Mouse (Mus musculus): ENCODE measurements around the gene Rab1a. TPM values are rescaled to one million over a fixed set of nuclear protein-coding genes. Genes with fewer than 3 reads are reported as not detected.
"Not testable (repeated sequence)": the region's sequence is repeated elsewhere in the genome, so short reads cannot be mapped to it uniquely, and the experiment has no call there.

The Rab1a gene
- 49.9 and 69.8 TPM in 2 replicates for polyA plus RNA-seq (2012; rRNA removed)

- WGBS, result under 1% methylated on average over 54 of the region's 54 CpGs
- Histone ChIP-seq H3K4me1 (ENCODE audit: control insufficient read depth, insufficient read depth, low read length) (peaks cover 20% of the 10 kb centered on the region), H3K4me3 (replicated peaks; ENCODE audit: extremely low read depth, low read depth, low read length) (peak within 1 kb of the TSS; percentile 81)
- DNase-seq, result peak; percentile 99
- peak; percentile 99 for TF ChIP-seq POLR2A (IDR thresholded peaks at IDR 0.05; ENCODE audit: borderline replicate concordance, extremely low read depth, low read depth, low read length)
- peak; percentile 46; the same call in 1 of the 2 replicates for TF ChIP-seq CTCF (IDR thresholded peaks at IDR 0.05; ENCODE audit: insufficient read depth, low read length)
These were observed at the start of gene Rab1a for GRCm38 (mm10) chr11:20200713-20201575. Gene Rab1a (plus strand): TSS chr11:20201432.

DNA sequence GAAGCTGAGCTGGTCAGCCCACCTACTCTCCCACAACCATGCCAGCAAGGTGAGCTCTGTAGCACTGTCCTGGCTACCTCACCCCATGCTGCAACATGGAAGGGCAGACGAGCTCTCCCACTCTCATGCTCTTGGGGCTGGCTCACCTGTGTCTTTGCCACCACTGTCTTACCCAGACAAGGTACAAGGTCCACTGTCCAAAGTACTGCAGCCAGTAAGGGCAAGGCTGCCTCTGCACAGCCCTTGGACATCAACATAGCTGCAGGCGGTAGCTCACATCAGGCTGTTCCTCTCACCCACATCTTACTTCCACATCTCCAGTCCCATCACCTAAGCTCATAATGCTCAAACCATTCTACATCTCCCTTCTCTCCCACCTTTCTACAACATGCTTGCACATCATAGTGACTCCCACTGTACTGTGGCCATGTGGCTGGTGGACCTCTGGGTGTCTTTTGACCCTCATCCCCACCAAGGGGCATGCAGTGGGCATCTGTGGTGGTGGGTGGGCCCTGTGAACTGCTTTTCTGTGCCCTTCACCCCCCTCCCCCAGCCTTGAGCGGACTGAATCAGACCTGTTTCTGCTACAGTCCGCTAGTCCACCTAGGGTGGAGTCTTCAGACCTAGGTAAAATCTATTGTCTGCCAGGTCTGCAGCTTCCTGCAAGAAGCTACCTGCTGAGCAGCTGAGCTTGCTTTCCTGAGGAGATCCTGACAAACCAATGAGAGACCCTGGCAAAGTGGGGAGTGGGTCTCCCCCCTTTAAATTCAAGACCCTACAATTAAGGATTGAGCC, 48.9 kb upstream of the Rab1a start:
- Histone ChIP-seq H3K4me1 (ENCODE audit: control insufficient read depth, insufficient read depth, low read length) (no peaks in the 10 kb centered on the region), H3K4me3 (replicated peaks; ENCODE audit: extremely low read depth, low read depth, low read length) (no peak overlapping the region)
- TF ChIP-seq POLR2A (IDR thresholded peaks at IDR 0.05; ENCODE audit: borderline replicate concordance, extremely low read depth, low read depth, low read length) (no peak), CTCF (IDR thresholded peaks at IDR 0.05; ENCODE audit: insufficient read depth, low read length) (no peak)
- 87% methylated on average over 4 of the region's 4 CpGs for WGBS
- DNase-seq, result no peak

GRCm38 (mm10) chr11:20153542-20153941, 47.7 kb upstream of the Rab1a start:
- WGBS, result 92% methylated on average over 5 of the region's 5 CpGs
- not testable (repeated sequence) for H3K4me1 ChIP-seq (ENCODE audit: control insufficient read depth, insufficient read depth, low read length); H3K4me3 ChIP-seq (replicated peaks; ENCODE audit: extremely low read depth, low read depth, low read length); DNase-seq

- H3K4me3 ChIP-seq (replicated peaks; ENCODE audit: extremely low read depth, low read depth, low read length), result no peak overlapping the region
- no peaks in the 10 kb centered on the region for H3K4me1 ChIP-seq (ENCODE audit: control insufficient read depth, insufficient read depth, low read length)
- DNase-seq, result no peak
- TF ChIP-seq POLR2A (IDR thresholded peaks at IDR 0.05; ENCODE audit: borderline replicate concordance, extremely low read depth, low read depth, low read length) (no peak), CTCF (IDR thresholded peaks at IDR 0.05; ENCODE audit: insufficient read depth, low read length) (no peak)
These were observed 42.4 kb upstream of the Rab1a start for GRCm38 (mm10) chr11:20158879-20159278.

GRCm38 (mm10) chr11:20164979-20165867, 36.0 kb upstream of the Rab1a start:
- Histone ChIP-seq H3K4me1 (ENCODE audit: control insufficient read depth, insufficient read depth, low read length) (no peaks in the 10 kb centered on the region), H3K4me3 (replicated peaks; ENCODE audit: extremely low read depth, low read depth, low read length) (no peak overlapping the region)
- no peak for DNase-seq
- WGBS, result 56% methylated on average over 4 of the region's 4 CpGs
- TF ChIP-seq CTCF (IDR thresholded peaks at IDR 0.05; ENCODE audit: insufficient read depth, low read length) (no peak), POLR2A (IDR thresholded peaks at IDR 0.05; ENCODE audit: borderline replicate concordance, extremely low read depth, low read depth, low read length) (no peak)

GRCm38 (mm10) chr11:20165991-20166390, 35.2 kb upstream of the Rab1a start:
- TF ChIP-seq POLR2A (IDR thresholded peaks at IDR 0.05; ENCODE audit: borderline replicate concordance, extremely low read depth, low read depth, low read length), result no peak
- no peak for TF ChIP-seq CTCF (IDR thresholded peaks at IDR 0.05; ENCODE audit: insufficient read depth, low read length)
- DNase-seq, result no peak
- H3K4me1 ChIP-seq (ENCODE audit: control insufficient read depth, insufficient read depth, low read length), result no peaks in the 10 kb centered on the region
- H3K4me3 ChIP-seq (replicated peaks; ENCODE audit: extremely low read depth, low read depth, low read length), result no peak overlapping the region
- 83% methylated on average over 4 of the region's 4 CpGs for WGBS

DNA sequence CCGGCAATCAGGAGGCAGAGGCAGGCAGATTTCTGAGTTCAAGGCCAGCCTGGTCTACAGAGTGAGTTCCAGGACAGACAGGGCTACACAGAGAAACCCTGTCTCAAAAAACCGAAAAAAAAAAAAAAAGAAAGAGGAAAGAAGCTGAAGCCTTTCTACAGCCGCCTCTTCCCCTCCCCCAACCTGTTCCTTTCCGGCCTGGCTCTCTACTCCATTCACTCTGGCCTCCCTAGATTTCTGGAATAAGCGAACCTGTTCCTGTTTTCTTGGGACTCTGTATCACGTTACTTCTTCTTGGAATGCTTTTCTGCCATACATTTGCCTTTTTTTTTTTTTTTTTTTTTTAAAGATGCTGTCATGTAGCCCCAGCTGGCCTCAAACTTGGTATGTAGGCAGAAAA, 34.8 kb upstream of the Rab1a start:
- H3K4me1 ChIP-seq (ENCODE audit: control insufficient read depth, insufficient read depth, low read length); H3K4me3 ChIP-seq (replicated peaks; ENCODE audit: extremely low read depth, low read depth, low read length); DNase-seq: not testable (repeated sequence)
- WGBS, result 72% methylated on average over 6 of the region's 6 CpGs

DNA sequence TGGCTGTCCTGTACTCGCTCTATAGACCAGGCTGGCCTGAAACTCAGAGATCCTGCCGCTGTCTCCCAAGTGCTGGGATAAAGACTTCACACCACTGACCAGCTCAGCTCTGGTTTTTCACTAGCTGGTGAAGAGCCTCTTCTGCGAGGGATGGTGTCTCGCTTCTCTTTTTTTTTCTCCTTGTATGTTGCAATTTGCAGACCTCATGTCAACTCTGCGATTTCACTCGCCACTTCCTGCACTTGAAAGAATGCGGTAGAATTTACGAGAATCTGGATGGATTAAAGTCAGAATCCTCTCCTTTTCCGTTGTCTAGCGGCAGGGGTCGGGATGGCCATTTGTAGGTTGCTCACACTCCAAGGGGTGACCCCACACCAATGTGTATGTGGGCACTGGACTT, 32.3 kb upstream of the Rab1a start:
- no peaks in the 10 kb centered on the region for H3K4me1 ChIP-seq (ENCODE audit: control insufficient read depth, insufficient read depth, low read length)
- no peak overlapping the region for H3K4me3 ChIP-seq (replicated peaks; ENCODE audit: extremely low read depth, low read depth, low read length)
- WGBS, result 74% methylated on average over 11 of the region's 11 CpGs
- TF ChIP-seq CTCF (IDR thresholded peaks at IDR 0.05; ENCODE audit: insufficient read depth, low read length), result no peak
- TF ChIP-seq POLR2A (IDR thresholded peaks at IDR 0.05; ENCODE audit: borderline replicate concordance, extremely low read depth, low read depth, low read length), result no peak
- no peak for DNase-seq

GRCm38 (mm10) chr11:20187271-20187670, 14.0 kb upstream of the Rab1a start:
- WGBS, result 76% methylated on average over 6 of the region's 6 CpGs
- no peak for DNase-seq

More at GRCm38 (mm10) chr11:20187271-20187670, 14.0 kb upstream of the Rab1a start:
- Histone ChIP-seq H3K4me1 (ENCODE audit: control insufficient read depth, insufficient read depth, low read length) (peaks cover 5% of the 10 kb centered on the region), H3K4me3 (replicated peaks; ENCODE audit: extremely low read depth, low read depth, low read length) (no peak overlapping the region)
- TF ChIP-seq CTCF (IDR thresholded peaks at IDR 0.05; ENCODE audit: insufficient read depth, low read length) (no peak), POLR2A (IDR thresholded peaks at IDR 0.05; ENCODE audit: borderline replicate concordance, extremely low read depth, low read depth, low read length) (no peak)
